Mouse (Mus musculus): ENCODE data around the gene Tedc1. TPM values are rescaled to one million over a fixed set of nuclear protein-coding genes. Genes with fewer than 3 reads are reported as not detected.

Tedc1 gene
- polyA plus RNA-seq (2015; fragmentation: Nextera tagmentation; extraction: Ambion mirVana), result 25.0 and 28.1 TPM in 2 replicates

GRCm38 (mm10) chr12:113155887-113156539 is at the start of gene Tedc1:
Gene Tedc1, plus strand, starts transcription at chr12:113156421.
- peak; percentile 92 for ATAC-seq (replicated peaks; ENCODE audit: extremely low read depth, insufficient read depth, low FRiP score)
- no peaks in the 10 kb centered on the region for H3K9me3 ChIP-seq (replicated peaks; ENCODE audit: control insufficient read depth, low read length)
- peak within 1 kb of the TSS; percentile 90 for H3K4me2 ChIP-seq (ENCODE audit: low read depth, low read length)
- under 1% methylated on average over 46 of the region's 46 CpGs for WGBS
- peaks cover 33% of the 10 kb centered on the region for H3K4me1 ChIP-seq (ENCODE audit: control insufficient read depth, insufficient read depth, low read length)
- H3K9ac ChIP-seq (ENCODE audit: low read length), result peak within 1 kb of the TSS; percentile 75
- H3K4me3 ChIP-seq (ENCODE audit: low read length), result peak within 1 kb of the TSS; percentile 76
- H3K27me3 ChIP-seq (ENCODE audit: control insufficient read depth, insufficient read depth, low read length), result no peaks in the 10 kb centered on the region
- peaks cover 3% of the 10 kb centered on the region; the same call in 1 of the 2 replicates for H3K36me3 ChIP-seq (ENCODE audit: control insufficient read depth, insufficient read depth)
- H3K27ac ChIP-seq (ENCODE audit: low read length), result peak within 1 kb of the TSS; percentile 84

GRCm38 (mm10) chr12:113107431-113108124 is 48.6 kb upstream of the Tedc1 start:
- no peak overlapping the region for H3K27ac ChIP-seq (ENCODE audit: low read length)
- H3K4me2 ChIP-seq (ENCODE audit: low read depth, low read length), result no peak overlapping the region
- H3K9me3 ChIP-seq (replicated peaks; ENCODE audit: control insufficient read depth, low read length), result no peaks in the 10 kb centered on the region
- no peak overlapping the region for H3K9ac ChIP-seq (ENCODE audit: low read length)
- H3K4me3 ChIP-seq (ENCODE audit: low read length), result no peak overlapping the region
- H3K27me3 ChIP-seq (ENCODE audit: control insufficient read depth, insufficient read depth, low read length), result no peaks in the 10 kb centered on the region
- ATAC-seq (replicated peaks; ENCODE audit: extremely low read depth, insufficient read depth, low FRiP score), result no peak
- H3K4me1 ChIP-seq (ENCODE audit: control insufficient read depth, insufficient read depth, low read length), result peaks cover 25% of the 10 kb centered on the region
- WGBS, result 66% methylated on average over 4 of the region's 4 CpGs
- peaks cover 3% of the 10 kb centered on the region; the same call in 1 of the 2 replicates for H3K36me3 ChIP-seq (ENCODE audit: control insufficient read depth, insufficient read depth)

GRCm38 (mm10) chr12:113108528-113109283 is 47.5 kb upstream of the Tedc1 start:
- Histone ChIP-seq H3K4me1 (ENCODE audit: control insufficient read depth, insufficient read depth, low read length) (peaks cover 21% of the 10 kb centered on the region), H3K9ac (ENCODE audit: low read length) (no peak overlapping the region), H3K4me2 (ENCODE audit: low read depth, low read length) (no peak overlapping the region), H3K36me3 (ENCODE audit: control insufficient read depth, insufficient read depth) (peaks cover 9% of the 10 kb centered on the region; the same call in 1 of the 2 replicates), H3K4me3 (ENCODE audit: low read length) (no peak overlapping the region), H3K27ac (ENCODE audit: low read length) (no peak overlapping the region), H3K27me3 (ENCODE audit: control insufficient read depth, insufficient read depth, low read length) (no peaks in the 10 kb centered on the region), H3K9me3 (replicated peaks; ENCODE audit: control insufficient read depth, low read length) (no peaks in the 10 kb centered on the region)
- ATAC-seq (replicated peaks; ENCODE audit: extremely low read depth, insufficient read depth, low FRiP score), result no peak
- 76% methylated on average over 17 of the region's 17 CpGs for WGBS

- Histone ChIP-seq H3K4me3 (ENCODE audit: low read length) (no peak overlapping the region), H3K9ac (ENCODE audit: low read length) (no peak overlapping the region), H3K27me3 (ENCODE audit: control insufficient read depth, insufficient read depth, low read length) (no peaks in the 10 kb centered on the region), H3K4me1 (ENCODE audit: control insufficient read depth, insufficient read depth, low read length) (peaks cover 18% of the 10 kb centered on the region), H3K4me2 (ENCODE audit: low read depth, low read length) (no peak overlapping the region), H3K9me3 (replicated peaks; ENCODE audit: control insufficient read depth, low read length) (no peaks in the 10 kb centered on the region), H3K27ac (ENCODE audit: low read length) (no peak overlapping the region), H3K36me3 (ENCODE audit: control insufficient read depth, insufficient read depth) (peaks cover 15% of the 10 kb centered on the region)
- WGBS, result 88% methylated on average over 10 of the region's 10 CpGs
- no peak for ATAC-seq (replicated peaks; ENCODE audit: extremely low read depth, insufficient read depth, low FRiP score)
Measured at GRCm38 (mm10) chr12:113109801-113110200, 46.4 kb upstream of the Tedc1 start.

- Histone ChIP-seq H3K27ac (ENCODE audit: low read length) (no peak overlapping the region), H3K4me2 (ENCODE audit: low read depth, low read length) (no peak overlapping the region), H3K9ac (ENCODE audit: low read length) (no peak overlapping the region), H3K4me1 (ENCODE audit: control insufficient read depth, insufficient read depth, low read length) (no peaks in the 10 kb centered on the region; the same call in 1 of the 2 replicates), H3K36me3 (ENCODE audit: control insufficient read depth, insufficient read depth) (peaks cover 32% of the 10 kb centered on the region), H3K27me3 (ENCODE audit: control insufficient read depth, insufficient read depth, low read length) (no peaks in the 10 kb centered on the region), H3K9me3 (replicated peaks; ENCODE audit: control insufficient read depth, low read length) (no peaks in the 10 kb centered on the region), H3K4me3 (ENCODE audit: low read length) (no peak overlapping the region)
- no peak for ATAC-seq (replicated peaks; ENCODE audit: extremely low read depth, insufficient read depth, low FRiP score)
- WGBS, result 80% methylated on average over 4 of the region's 4 CpGs
Measured at GRCm38 (mm10) chr12:113114141-113114540, 42.1 kb upstream of the Tedc1 start.

GRCm38 (mm10) chr12:113114856-113115538 is 41.2 kb upstream of the Tedc1 start:
- Histone ChIP-seq H3K36me3 (ENCODE audit: control insufficient read depth, insufficient read depth) (peaks cover 32% of the 10 kb centered on the region), H3K27ac (ENCODE audit: low read length) (no peak overlapping the region), H3K9me3 (replicated peaks; ENCODE audit: control insufficient read depth, low read length) (no peaks in the 10 kb centered on the region), H3K9ac (ENCODE audit: low read length) (no peak overlapping the region), H3K27me3 (ENCODE audit: control insufficient read depth, insufficient read depth, low read length) (no peaks in the 10 kb centered on the region), H3K4me3 (ENCODE audit: low read length) (no peak overlapping the region), H3K4me2 (ENCODE audit: low read depth, low read length) (no peak overlapping the region), H3K4me1 (ENCODE audit: control insufficient read depth, insufficient read depth, low read length) (peaks cover 5% of the 10 kb centered on the region)
- WGBS, result 72% methylated on average over 16 of the region's 16 CpGs
- ATAC-seq (replicated peaks; ENCODE audit: extremely low read depth, insufficient read depth, low FRiP score), result no peak

GRCm38 (mm10) chr12:113119516-113120410 is 36.5 kb upstream of the Tedc1 start:
- no peak overlapping the region for H3K9ac ChIP-seq (ENCODE audit: low read length)
- no peaks in the 10 kb centered on the region for H3K27me3 ChIP-seq (ENCODE audit: control insufficient read depth, insufficient read depth, low read length)
- H3K4me3 ChIP-seq (ENCODE audit: low read length), result no peak overlapping the region
- 84% methylated on average over 20 of the region's 20 CpGs for WGBS
- no peaks in the 10 kb centered on the region for H3K9me3 ChIP-seq (replicated peaks; ENCODE audit: control insufficient read depth, low read length)
- peak overlapping the region; percentile 20 for H3K27ac ChIP-seq (ENCODE audit: low read length)
- H3K4me1 ChIP-seq (ENCODE audit: control insufficient read depth, insufficient read depth, low read length), result peaks cover 17% of the 10 kb centered on the region
- peaks cover 59% of the 10 kb centered on the region for H3K36me3 ChIP-seq (ENCODE audit: control insufficient read depth, insufficient read depth)
- H3K4me2 ChIP-seq (ENCODE audit: low read depth, low read length), result no peak overlapping the region
- peak; percentile 42; the same call in 1 of the 2 replicates for ATAC-seq (replicated peaks; ENCODE audit: extremely low read depth, insufficient read depth, low FRiP score)

- Histone ChIP-seq H3K4me1 (ENCODE audit: control insufficient read depth, insufficient read depth, low read length) (peaks cover 15% of the 10 kb centered on the region), H3K27ac (ENCODE audit: low read length) (peak overlapping the region; percentile 29), H3K4me3 (ENCODE audit: low read length) (no peak overlapping the region), H3K36me3 (ENCODE audit: control insufficient read depth, insufficient read depth) (peaks cover 80% of the 10 kb centered on the region), H3K9ac (ENCODE audit: low read length) (no peak overlapping the region), H3K9me3 (replicated peaks; ENCODE audit: control insufficient read depth, low read length) (no peaks in the 10 kb centered on the region), H3K27me3 (ENCODE audit: control insufficient read depth, insufficient read depth, low read length) (no peaks in the 10 kb centered on the region), H3K4me2 (ENCODE audit: low read depth, low read length) (no peak overlapping the region)
- WGBS, result 71% methylated on average over 6 of the region's 6 CpGs
- ATAC-seq (replicated peaks; ENCODE audit: extremely low read depth, insufficient read depth, low FRiP score), result no peak
Measured at GRCm38 (mm10) chr12:113124726-113125125, 31.5 kb upstream of the Tedc1 start.

Data from heart, embryonic 16.5 days (tissue).